Mouse (Mus musculus): ENCODE results near the gene Igsf8.

Igsf8 gene

DNA sequence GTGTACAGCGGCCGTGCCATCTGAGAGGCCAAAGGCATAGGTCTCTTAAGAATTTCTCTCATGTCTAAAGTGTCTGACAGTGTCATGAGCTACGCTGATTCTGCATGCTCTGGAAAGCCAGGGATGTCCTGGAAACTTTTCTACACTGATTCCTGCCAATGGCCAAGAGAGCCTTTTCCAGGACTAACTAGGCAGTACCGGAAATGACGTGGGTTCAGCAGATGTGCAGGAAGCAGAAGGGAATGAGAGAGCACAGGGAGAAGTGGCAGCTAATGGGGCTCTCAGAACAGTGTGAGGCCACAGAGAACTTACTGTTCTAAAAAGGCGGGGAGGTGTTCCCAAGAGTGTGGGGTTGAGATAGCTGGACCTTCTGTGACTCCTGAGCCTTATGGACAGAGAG is 11.9 kb downstream of the Igsf8 start:
- DNase-seq (ENCODE audit: low spot score), result no peak

DNA sequence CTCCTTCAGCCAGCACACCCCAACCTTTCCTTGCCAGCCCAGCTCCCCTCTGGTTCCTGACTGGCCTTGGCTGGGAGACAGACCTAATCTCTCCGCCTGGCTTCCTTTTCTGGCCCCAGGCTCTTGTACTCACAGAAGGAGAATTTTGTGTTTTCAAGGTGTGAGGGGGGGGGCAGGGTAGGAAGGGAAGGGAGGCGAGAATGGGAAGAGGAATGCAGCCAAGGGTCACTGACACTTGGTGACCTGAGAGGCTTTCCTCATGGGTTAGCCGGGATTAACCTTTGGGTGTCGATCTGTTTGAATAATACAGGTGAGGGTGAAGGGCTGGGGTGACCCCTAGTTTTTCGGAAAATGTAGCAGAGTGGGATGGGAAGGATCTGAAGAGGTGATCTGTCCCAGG is 12.7 kb downstream of the Igsf8 start:
- DNase-seq (ENCODE audit: low spot score), result no peak

DNA sequence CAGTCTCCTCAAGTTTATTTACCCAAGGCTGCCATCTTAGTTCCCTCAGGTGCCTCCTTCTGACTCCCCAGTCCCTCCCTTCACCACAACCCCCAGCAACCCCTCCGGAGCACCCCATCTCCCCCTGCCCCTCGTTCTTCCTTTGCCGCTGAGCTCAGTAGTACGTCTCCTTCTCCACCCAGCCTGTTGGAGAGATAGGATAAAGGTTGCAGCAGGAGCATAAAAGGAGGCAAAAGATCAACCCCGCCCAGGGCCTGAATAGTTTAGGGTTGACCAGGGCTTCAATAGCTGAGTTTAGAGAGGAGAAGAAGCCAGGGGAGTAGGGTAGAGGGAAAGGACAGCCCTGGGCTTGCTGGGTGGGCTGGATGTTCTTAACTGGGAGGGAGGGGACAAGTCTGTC is 13.1 kb downstream of the Igsf8 start:
- DNase-seq (ENCODE audit: low spot score), result no peak

- no peak for DNase-seq (ENCODE audit: low spot score)
Measured at GRCm38 (mm10) chr1:172277172-172277571, 15.7 kb downstream of the Igsf8 start.

DNA sequence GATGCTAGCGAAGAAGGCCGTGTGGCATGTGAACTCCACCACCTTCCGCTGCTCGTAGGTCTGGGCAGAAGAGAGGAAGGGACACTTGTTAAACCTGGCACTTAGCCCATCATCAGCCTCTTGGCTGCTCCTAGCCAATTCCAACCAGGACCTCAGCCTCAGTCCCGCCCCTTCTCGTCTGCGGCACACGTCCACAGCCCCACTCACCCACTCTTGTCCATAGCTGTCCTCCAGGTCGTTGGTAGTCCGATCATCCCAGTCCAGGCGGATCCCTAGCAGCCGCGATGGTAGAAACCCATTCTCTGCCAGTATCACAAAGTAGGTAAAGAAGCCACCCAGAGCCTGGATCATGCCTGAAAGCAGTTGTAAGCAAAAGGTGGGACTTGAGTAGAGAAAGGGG is 16.9 kb downstream of the Igsf8 start:
- no peak for DNase-seq (ENCODE audit: low spot score)

DNA sequence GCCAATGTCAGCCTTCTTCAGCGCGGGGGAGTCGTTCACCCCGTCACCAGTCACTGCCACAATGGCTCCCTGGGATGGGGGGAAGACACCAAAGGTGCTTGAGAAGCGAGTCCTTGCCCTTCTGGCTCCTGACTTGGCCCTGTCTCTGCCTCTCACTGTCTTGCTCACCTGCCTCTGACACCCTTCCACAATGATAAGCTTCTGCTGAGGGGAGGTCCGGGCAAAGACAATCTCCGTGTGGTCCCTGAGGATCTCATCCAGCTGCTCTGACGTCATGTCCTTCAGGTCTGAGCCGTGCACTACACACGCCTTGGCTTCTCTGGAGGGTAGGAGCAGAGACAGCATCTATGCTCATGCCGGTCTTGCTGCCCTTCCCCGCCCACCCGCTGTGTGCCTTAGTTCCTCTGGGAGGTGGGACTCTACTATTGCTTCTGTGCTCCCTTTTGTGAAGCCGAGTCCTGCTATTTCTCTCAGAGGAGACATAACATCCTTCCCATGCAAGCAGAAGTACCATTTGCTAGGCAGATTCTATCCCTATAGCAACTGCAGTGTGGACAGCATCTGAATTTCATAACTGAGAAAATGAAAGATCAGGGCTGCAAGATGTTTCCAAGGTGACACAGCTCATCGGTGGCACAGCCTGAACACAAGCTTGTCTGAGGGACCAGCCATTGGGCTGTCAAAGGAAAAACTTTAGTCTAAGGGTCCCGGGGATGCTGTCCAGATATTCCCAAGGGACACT is 18.5 kb downstream of the Igsf8 start:
- DNase-seq (ENCODE audit: low spot score), result no peak

DNA sequence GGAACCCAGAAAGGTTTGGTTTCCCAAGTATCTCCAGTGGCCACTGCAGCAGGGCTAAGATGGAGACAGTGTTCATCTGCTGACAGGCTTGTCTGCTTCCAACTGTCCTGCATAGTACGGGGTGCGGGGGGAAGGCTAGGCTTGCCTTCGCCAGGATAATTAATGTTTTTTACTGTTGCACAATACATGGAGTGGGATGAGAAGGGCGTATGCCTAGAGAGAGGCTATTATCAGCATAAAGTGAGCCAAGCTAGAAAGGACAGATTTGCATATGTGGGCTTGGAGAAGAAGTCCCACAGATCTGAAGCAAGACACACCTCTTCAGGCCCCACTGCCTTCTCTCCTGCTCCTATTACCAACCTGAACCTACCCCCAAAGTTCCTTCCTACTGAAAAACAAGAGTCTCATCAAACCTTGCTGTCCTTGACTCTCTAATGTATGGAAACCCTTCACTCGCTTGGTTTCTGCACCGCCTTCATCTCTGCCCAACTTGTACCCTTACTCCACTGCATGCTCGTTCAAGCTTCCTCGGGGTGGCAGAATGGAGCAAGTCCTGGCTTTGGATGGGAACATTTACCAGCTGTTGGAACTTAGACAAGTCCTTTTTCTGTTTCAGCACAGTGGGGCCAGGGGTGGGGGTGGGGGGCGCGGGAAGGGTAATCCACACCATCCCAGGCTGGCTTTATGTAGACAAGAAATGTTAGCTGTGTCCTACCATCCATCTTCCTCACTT is 20.2 kb downstream of the Igsf8 start:
- DNase-seq (ENCODE audit: low spot score), result no peak

- DNase-seq (ENCODE audit: low spot score), result no peak
Measured at GRCm38 (mm10) chr1:172283073-172283472, 21.6 kb downstream of the Igsf8 start.

DNA sequence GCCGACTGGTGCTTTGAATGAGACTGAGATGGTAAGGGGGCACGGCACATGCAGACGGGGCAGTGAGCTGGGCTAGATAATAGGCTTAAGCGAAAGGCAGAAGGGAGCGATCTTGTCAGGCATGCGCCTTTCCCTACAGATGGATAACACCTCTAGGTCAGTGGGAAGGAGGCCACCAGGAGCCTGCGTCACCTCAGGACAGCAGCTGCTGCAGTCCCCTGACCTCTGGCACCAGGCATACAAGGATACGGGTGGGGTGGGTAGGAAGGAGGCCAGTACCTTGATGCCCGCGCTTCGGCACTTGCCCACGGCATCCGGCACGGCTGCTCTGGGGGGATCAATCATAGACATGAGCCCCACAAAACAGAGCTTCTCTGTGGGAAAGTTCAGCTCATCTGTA is 22.8 kb downstream of the Igsf8 start:
- no peak for DNase-seq (ENCODE audit: low spot score)

DNA sequence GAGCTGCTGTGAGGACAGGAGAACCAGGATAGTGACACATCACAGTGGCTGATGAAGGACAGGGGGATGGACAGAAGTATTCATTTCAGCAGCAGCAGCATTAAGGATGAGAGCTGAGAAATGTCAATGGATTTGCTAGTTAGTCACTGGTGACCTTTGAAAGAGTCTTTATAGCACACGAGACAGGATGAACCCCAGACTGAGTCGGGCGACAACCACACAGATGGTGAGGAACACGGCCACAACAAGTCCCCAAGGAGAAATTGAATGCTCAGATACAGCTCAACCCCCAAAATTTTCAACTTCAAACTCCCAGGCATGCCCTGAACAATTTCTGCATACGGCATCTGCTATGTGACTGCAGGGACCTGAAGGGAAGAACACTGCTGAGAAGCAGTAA is 25.3 kb downstream of the Igsf8 start:
- no peak for DNase-seq (ENCODE audit: low spot score)

DNA sequence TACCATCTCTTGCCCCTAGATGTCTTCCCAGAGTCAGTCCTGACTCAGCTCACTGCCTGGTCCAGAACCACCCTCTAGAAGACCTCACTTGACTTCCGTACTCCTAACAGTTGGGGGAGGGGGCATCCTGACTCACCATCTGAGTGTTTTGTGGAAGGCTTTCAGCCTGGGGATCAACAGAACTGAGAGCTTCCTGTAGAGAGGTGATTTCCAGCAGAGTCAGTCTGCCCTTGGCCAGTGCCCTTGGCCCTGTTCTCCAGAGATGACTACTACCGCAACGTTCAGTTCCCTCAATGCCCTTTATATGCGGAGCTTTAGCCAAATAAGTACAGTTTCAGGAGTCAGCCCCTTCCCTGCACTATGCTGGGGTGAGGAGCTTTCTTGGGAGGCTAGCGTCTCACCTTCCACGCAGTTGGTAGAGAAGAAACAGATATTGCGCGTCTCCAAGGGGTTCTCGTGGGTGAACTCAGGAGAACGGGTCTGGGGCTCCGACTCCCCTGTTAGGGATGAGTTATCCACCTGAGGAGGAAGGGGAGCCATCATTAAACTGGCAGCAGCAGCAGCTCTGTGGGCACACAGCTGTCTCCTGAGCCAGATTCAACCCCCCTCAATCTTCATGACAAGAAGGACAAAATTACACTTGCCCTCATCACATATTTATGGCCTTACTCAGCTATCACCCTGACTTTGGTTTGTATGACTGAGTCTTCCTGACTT is 27.6 kb downstream of the Igsf8 start:
- DNase-seq (ENCODE audit: low spot score), result no peak

GRCm38 (mm10) chr1:172289617-172289946 is 28.1 kb downstream of the Igsf8 start:
- no peak for DNase-seq (ENCODE audit: low spot score)

DNA sequence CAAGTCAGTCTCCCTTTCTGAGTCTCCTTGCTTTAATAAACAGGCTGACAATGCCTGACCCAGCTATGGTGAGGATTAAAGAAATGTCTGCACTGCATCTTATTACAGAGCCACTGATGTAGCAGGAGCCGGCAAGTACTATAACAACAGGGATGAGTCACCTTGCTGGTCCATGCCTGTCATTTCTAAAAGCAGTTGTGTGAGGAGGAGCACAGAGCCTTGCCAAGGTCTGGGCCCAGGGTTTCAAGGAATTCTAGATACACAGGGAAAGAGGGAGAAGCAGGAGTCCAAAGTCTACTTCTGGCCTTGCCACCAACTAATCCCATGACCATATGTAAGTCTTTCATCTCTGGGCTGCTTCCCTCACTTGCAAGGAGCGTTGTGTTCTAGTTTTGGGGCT is 31.4 kb downstream of the Igsf8 start:
- DNase-seq (ENCODE audit: low spot score), result no peak

DNA sequence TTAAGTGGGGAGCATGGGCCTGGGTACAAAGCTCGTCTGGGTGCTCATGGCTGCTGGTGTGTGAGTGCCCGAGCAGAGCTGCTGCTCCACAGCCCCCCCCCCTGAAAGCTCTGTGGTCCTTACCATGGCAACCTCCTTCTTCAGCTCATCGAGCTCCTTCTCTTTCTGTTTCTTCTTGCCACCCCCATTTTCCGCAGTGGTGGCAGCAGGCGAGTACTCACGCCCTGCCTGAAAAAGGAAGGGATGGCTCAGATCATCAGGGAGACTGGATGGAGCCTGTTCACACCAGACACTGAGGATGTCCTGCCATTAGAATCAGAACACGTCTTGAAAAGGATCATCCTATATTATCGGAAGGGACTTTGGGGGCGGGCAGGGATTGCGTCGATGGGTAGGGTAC is 32.0 kb downstream of the Igsf8 start:
- DNase-seq (ENCODE audit: low spot score), result no peak

DNA sequence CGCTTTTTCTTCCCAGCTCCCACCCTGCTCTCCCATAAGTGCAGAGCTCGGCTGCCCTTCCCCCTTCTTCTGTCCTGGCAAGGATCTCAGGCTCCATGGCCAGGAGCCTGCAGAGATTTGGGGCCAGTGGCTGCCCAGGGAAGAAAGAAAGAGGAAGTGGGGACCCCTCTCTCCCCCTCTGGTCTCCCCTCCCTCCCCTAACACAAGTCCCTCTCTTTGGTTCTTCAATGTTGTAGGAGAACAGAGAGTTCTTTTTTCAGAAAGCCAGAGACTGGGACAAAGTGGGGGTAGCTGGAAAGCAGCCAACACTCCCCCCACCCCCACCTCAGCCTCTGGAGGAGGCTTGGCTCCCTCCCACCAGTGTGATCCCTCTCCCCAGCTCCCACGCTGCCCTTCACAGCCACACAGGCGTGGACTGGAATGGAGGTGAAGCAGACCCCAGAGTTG is 34.3 kb downstream of the Igsf8 start:
- DNase-seq (ENCODE audit: low spot score), result no peak

GRCm38 (mm10) chr1:172296816-172297510 is 35.5 kb downstream of the Igsf8 start:
- no peak for DNase-seq (ENCODE audit: low spot score)

- DNase-seq (ENCODE audit: low spot score), result no peak
Measured at GRCm38 (mm10) chr1:172297611-172298537, 36.4 kb downstream of the Igsf8 start, which contains the start of gene Atp1a2. Atp1a2 (minus strand) TSS chr1:172298064.

GRCm38 (mm10) chr1:172299528-172299927 is 38.1 kb downstream of the Igsf8 start:
- DNase-seq (ENCODE audit: low spot score), result no peak

GRCm38 (mm10) chr1:172300247-172300646 is 38.8 kb downstream of the Igsf8 start:
- DNase-seq (ENCODE audit: low spot score), result no peak

- DNase-seq (ENCODE audit: low spot score), result no peak
Measured at GRCm38 (mm10) chr1:172301180-172301579, 39.7 kb downstream of the Igsf8 start.

GRCm38 (mm10) chr1:172302311-172302710 is 40.9 kb downstream of the Igsf8 start:
- DNase-seq (ENCODE audit: low spot score), result no peak
